Mouse (Mus musculus) heart, postnatal 14 days (tissue): ENCODE results near the gene Gm6121. TPM values are rescaled to one million over a fixed set of nuclear protein-coding genes. Genes with fewer than 3 reads are reported as not detected.
"Not testable (repeated sequence)": the region's sequence is repeated elsewhere in the genome, so short reads cannot be mapped to it uniquely, and the experiment has no call there.

ENCODE experiments used
- DNase-seq, 2 experiments: peaks; one replicate each; pipeline ENCODE4 v3.0.0; 2021 to 2022
- intact Hi-C: fragments of 180-260 bp; cut with DNase I; formaldehyde crosslinking; loops from one replicate; pipeline ENCODE4 v1.15.1; 2025
- long read RNA-seq, 2 experiments: library from polyadenylated mRNA; stranded (forward); transcript quantifications; one replicate each; pipeline ENCODE4 v2.0.0; 2021
- total RNA-seq, 2 experiments: library from RNA; stranded (reverse); gene quantifications; 2 replicates each; pipeline ENCODE4 v1.2.3; 2021

The Gm6121 gene
- total RNA-seq, result not detected
- long read RNA-seq, experiment 1, result 0 reads
- long read RNA-seq, experiment 2, result 0 reads

DNA sequence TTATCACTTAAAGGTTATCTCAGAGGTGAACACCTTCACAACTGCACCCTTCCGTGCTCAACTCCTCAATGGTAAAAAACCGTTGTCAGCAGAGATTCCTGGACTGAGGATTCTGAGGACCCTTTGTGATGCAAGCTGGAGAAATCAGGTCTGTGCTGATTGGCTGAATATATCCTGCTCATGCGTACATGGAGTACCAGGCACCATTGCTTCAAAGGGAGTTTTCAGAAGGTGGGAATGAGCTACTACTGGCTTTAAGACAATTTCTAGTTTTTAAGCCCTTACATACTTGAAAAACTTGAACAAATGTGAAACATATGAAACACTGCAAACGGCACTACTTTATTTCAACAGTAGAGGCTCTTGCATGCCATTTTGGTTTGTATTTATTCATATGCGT, at the start of gene Gm6121:
Gm6121 (minus strand) TSS at position 101 of the 400 bp plus-strand sequence.
- intact Hi-C loops, DNase-seq: not testable (repeated sequence)

Other genes with a start within 250 kb of the Gm6121 start
- gene Gm14525, start 233.1 kb downstream of the Gm6121 start, total RNA-seq, result not detected